Mouse (Mus musculus) intestine, postnatal 0 days (tissue): Measurements from ENCODE around the gene Elavl1. TPM values are rescaled to one million over a fixed set of nuclear protein-coding genes. Genes with fewer than 3 reads are reported as not detected.
"Not testable (repeated sequence)": the region's sequence is repeated elsewhere in the genome, so short reads cannot be mapped to it uniquely, and the experiment has no call there.

Experiments used
- ATAC-seq: fragments of 200-750 bp; cut with Nextera tagmentation; 2 replicates; pipeline ENCODE4 v1.8.0; 2017; ENCODE audit warnings: mild to moderate bottlenecking, moderate TSS enrichment, moderate library complexity
- H3K27ac ChIP-seq: fragments of 300-500 bp; sonication (generic); 2 replicates; pipeline ENCODE4 v1.5.1; 2014; ENCODE audit warnings: mild to moderate bottlenecking, low read depth, low read length, moderate library complexity
- H3K27me3 ChIP-seq: fragments of 300-500 bp; sonication (generic); replicated peaks from 2 replicates; pipeline ENCODE4 v1.6.1; 2014; ENCODE audit warnings: low read length, mixed read lengths; ENCODE audit not compliant: control insufficient read depth, insufficient read depth
- H3K36me3 ChIP-seq: fragments of 300-500 bp; sonication (generic); 2 replicates; pipeline ENCODE4 v1.6.1; 2014; ENCODE audit warnings: mild to moderate bottlenecking, moderate library complexity; ENCODE audit not compliant: control insufficient read depth, insufficient read depth
- H3K4me1 ChIP-seq: fragments of 300-500 bp; sonication (generic); replicated peaks from 2 replicates; pipeline ENCODE4 v1.6.1; 2014; ENCODE audit warnings: antibody characterized with exemption, low read length, mixed read lengths; ENCODE audit not compliant: control insufficient read depth, insufficient read depth
- H3K4me2 ChIP-seq: fragments of 300-500 bp; sonication (generic); replicated peaks from 2 replicates; pipeline ENCODE4 v1.6.1; 2014; ENCODE audit warnings: low read depth, mild to moderate bottlenecking, moderate library complexity
- H3K4me3 ChIP-seq: fragments of 300-500 bp; sonication (generic); 2 replicates; pipeline ENCODE4 v1.5.1; 2014; ENCODE audit warnings: low read depth, low read length
- H3K9ac ChIP-seq: fragments of 300-500 bp; sonication (generic); 2 replicates; pipeline ENCODE4 v1.6.1; 2014; ENCODE audit warnings: mild to moderate bottlenecking, low read depth, low read length
- H3K9me3 ChIP-seq: fragments of 300-500 bp; sonication (generic); 2 replicates; pipeline ENCODE4 v1.6.1; 2016; ENCODE audit warnings: mixed run types; ENCODE audit not compliant: control insufficient read depth
- CTCF ChIP-seq: sonication (generic); IDR thresholded peaks from 2 replicates; pipeline ENCODE4 v1.5.1; 2016; ENCODE audit warnings: low read depth, mild to moderate bottlenecking, control low read depth, antibody characterized with exemption, moderate library complexity
- WGBS: fragments of 180-500 bp; shearing (Covaris S2); extraction: QIAGEN DNeasy Blood & Tissue Kit; methylation state at CpG from one replicate; pipeline ENCODE4 v1.1.7; 2014; 5-methylcytosine and 5-hydroxymethylcytosine counted together
- polyA plus RNA-seq: library from polyadenylated mRNA; unstranded; fragments of >200 nt; fragmentation: Nextera tagmentation; extraction: Ambion mirVana; gene quantifications from 2 replicates; pipeline ENCODE4 v1.2.1, GENCODE M21; 2015

The Elavl1 gene
- polyA plus RNA-seq, 1 experiment from 2014 or later = 64.8 TPM

GRCm38 (mm10) chr8:4258678-4259077 lies 66.5 kb downstream of the Elavl1 start:
- peak overlapping the region; percentile 98 for H3K4me2 ChIP-seq
- peaks cover 55% of the 10 kb centered on the region for H3K36me3 ChIP-seq
- H3K4me1 ChIP-seq = no peaks in the 10 kb centered on the region
- TF ChIP-seq CTCF = no peak
- H3K27me3 ChIP-seq = no peaks in the 10 kb centered on the region
- no peaks in the 10 kb centered on the region for H3K9me3 ChIP-seq
- peak overlapping the region; percentile 41; the same call in 1 of the 2 replicates for H3K27ac ChIP-seq
- ATAC-seq = peak; percentile 50
- H3K4me3 ChIP-seq = peak overlapping the region; percentile 63
- peak overlapping the region; percentile 34 for H3K9ac ChIP-seq
- under 1% methylated on average over 32 of the region's 32 CpGs for whole genome bisulfite sequencing

DNA sequence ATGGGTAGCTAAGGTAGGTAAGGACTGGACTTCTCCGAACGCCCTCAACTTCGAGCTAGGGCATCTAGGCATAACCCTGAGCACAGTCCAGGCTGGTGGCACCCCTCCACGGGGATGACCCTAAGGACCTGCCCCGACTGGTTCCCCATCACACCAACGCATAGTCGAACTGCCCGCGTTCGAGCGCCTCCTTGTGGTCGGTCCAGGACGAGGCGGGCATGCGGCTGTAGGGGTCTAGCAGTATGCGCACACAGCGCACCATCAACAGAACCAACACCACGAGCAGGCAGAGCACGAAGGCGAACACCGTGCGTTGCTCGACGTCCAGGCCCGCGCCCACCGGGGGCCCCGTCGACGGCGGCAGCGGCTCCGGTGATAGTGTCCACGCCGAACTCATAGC lies 67.0 kb downstream of the Elavl1 start:
- ATAC-seq = peak; percentile 44
- H3K27ac ChIP-seq = no peak overlapping the region
- peak overlapping the region; percentile 63 for H3K4me3 ChIP-seq
- H3K36me3 ChIP-seq = peaks cover 51% of the 10 kb centered on the region
- 3% methylated on average over 35 of the region's 35 CpGs for WGBS
- H3K4me2 ChIP-seq = peak overlapping the region; percentile 98
- H3K27me3 ChIP-seq = no peaks in the 10 kb centered on the region
- TF ChIP-seq CTCF = peak; percentile 95
- H3K4me1 ChIP-seq = no peaks in the 10 kb centered on the region
- peak overlapping the region; percentile 34 for H3K9ac ChIP-seq
- no peaks in the 10 kb centered on the region for H3K9me3 ChIP-seq

DNA sequence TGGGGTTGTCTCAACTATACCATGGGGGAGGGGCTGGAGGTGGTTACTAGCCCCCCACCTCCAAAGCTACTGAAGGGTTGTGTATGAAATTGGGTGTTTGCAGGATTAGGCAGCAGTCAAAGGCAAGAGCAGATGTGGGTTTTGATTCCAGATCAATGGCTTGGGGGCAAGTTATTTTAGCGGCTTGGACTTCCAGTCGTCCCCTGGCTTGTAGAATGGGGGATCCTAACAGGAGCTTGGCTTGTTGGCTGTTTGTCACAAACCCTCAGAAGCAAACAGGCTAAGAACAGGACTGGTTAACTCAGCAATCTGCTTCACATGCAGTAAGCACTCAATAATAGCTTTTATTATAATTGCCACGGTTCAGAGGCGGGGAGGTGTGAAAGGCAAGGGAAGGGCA lies 67.9 kb downstream of the Elavl1 start:
- no peak for ATAC-seq
- Histone ChIP-seq H3K4me3 (no peak overlapping the region), H3K4me2 (no peak overlapping the region), H3K27ac (no peak overlapping the region), H3K36me3 (peaks cover 42% of the 10 kb centered on the region), H3K27me3 (no peaks in the 10 kb centered on the region), H3K9me3 (no peaks in the 10 kb centered on the region), H3K4me1 (no peaks in the 10 kb centered on the region), H3K9ac (no peak overlapping the region)
- 78% methylated on average over 4 of the region's 4 CpGs for WGBS
- TF ChIP-seq CTCF = no peak

DNA sequence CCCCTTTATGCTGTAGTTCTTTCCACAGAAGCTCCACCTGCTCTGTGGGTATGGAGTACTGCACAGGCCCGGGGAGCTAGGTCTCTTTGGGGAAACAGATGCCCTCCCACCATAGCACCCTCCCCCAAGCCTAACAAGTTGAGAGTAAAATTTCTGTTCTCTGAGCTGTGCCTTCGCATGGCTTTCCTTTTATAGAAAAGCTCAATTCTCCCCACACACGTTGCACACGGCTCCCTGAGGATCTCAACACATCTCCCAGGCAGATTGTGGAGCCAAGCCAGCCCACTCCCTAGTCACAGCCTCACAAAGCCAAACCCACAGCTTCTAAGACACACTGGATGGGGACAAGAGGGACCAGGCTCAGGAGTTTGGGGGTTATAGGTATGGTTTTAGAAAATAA lies 68.3 kb downstream of the Elavl1 start:
- H3K9ac ChIP-seq = no peak overlapping the region
- no peaks in the 10 kb centered on the region for H3K9me3 ChIP-seq
- TF ChIP-seq CTCF = no peak
- no peaks in the 10 kb centered on the region for H3K4me1 ChIP-seq
- H3K4me3 ChIP-seq = no peak overlapping the region
- peaks cover 37% of the 10 kb centered on the region for H3K36me3 ChIP-seq
- H3K27me3 ChIP-seq = no peaks in the 10 kb centered on the region
- ATAC-seq = no peak
- H3K4me2 ChIP-seq = no peak overlapping the region
- 60% methylated on average over 4 of the region's 4 CpGs for WGBS
- H3K27ac ChIP-seq = no peak overlapping the region

DNA sequence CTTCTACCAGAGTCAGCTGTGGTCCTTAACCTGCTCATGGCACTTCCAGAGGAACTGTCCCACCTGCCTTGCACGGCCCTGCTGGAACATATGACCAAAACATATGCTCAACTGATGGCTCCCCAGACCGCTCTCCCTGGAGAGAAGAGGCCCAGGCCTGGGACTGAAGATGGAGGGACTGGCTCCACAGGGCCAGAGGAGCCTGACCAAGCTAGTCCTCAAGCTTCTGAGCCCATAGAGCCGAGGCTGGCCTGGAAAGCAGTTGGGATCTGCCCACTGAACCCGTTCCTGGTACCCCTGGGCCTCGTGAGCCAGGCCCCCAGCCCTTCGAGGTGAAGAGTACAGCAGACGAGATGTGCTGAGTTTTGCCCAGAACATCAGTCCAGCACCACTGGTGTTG lies 69.7 kb downstream of the Elavl1 start:
- peaks cover 26% of the 10 kb centered on the region for H3K36me3 ChIP-seq
- H3K27me3 ChIP-seq, ATAC-seq, H3K9ac ChIP-seq, H3K27ac ChIP-seq, H3K4me3 ChIP-seq, H3K4me1 ChIP-seq, H3K9me3 ChIP-seq, H3K4me2 ChIP-seq: not testable (repeated sequence)
- WGBS = 85% methylated on average over 7 of the region's 7 CpGs

DNA sequence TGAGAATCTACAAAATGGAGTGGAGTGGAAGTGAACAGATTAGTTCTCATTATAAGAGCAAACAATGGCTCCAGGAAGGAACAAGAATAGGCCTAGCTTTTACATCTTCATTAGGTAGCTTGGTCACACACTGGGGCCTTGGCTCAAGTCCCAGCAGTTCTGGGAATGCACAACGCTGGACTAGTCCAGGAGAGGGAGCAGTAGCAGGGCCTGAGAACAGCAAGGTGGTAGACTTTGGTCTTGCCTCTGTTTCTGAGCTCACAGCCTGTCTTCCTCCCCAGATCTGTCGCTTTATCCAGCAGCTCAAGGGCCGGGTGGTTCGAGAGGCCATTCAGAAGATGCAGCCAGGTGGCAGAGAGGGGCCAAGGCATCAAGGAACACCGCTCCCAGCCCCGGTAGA lies 71.2 kb downstream of the Elavl1 start:
- TF ChIP-seq CTCF = peak; percentile 71
- Histone ChIP-seq H3K4me1 (no peaks in the 10 kb centered on the region), H3K36me3 (peaks cover 17% of the 10 kb centered on the region), H3K9ac (0 out of 2 replicates have a peak overlapping the region, but pooled peaks have one; percentile 59), H3K27me3 (no peaks in the 10 kb centered on the region), H3K27ac (no peak overlapping the region), H3K4me2 (peak overlapping the region; percentile 90), H3K4me3 (peak overlapping the region; percentile 92), H3K9me3 (no peaks in the 10 kb centered on the region)
- 63% methylated on average over 6 of the region's 6 CpGs for WGBS
- ATAC-seq = no peak
